Mouse (Mus musculus) CH12.LX (cell line): ENCODE data around the gene Med8. TPM values are rescaled to one million over a fixed set of nuclear protein-coding genes. Genes with fewer than 3 reads are reported as not detected.

Experiments used
- DNase-seq: peaks from one replicate; pipeline ENCODE4 v3.0.0-alpha.2; 2013; ENCODE audit errors: extremely low read depth
- H3K27ac ChIP-seq: 2 replicates; pipeline ENCODE4 v1.5.1; 2012; ENCODE audit warnings: low read depth, mild to moderate bottlenecking, control low read depth, moderate library complexity; ENCODE audit not compliant: insufficient read depth
- H3K27me3 ChIP-seq: replicated peaks from 2 replicates; pipeline ENCODE3; 2012; ENCODE audit warnings: inconsistent platforms
- H3K36me3 ChIP-seq, 2 experiments: replicated peaks in 1 of 2; 2 replicates each; pipeline versions ENCODE3 to v1.6.1; 2012; ENCODE audit warnings: inconsistent platforms in 1 of 2, low read length in 1 of 2, mild to moderate bottlenecking in 1 of 2, mixed read lengths in 1 of 2, moderate library complexity in 1 of 2; ENCODE audit not compliant: control insufficient read depth in 1 of 2, insufficient read depth in 1 of 2
- H3K4me1 ChIP-seq, 2 experiments: 2 replicates each; pipeline ENCODE4 v1.6.1; 2012; ENCODE audit warnings: inconsistent platforms in 1 of 2, moderate library complexity in 1 of 2; ENCODE audit not compliant: insufficient read depth in 2 of 2, control insufficient read depth in 1 of 2
- H3K4me2 ChIP-seq: 2 replicates; pipeline ENCODE4 v1.6.1; 2012; ENCODE audit warnings: low read depth, mild to moderate bottlenecking, control low read depth; ENCODE audit not compliant: poor library complexity, insufficient read depth, severe bottlenecking
- H3K4me3 ChIP-seq, 3 experiments: fragments of 150-350 bp in 1 of 3; sonication (generic) in 1 of 3; replicated peaks in 1 of 3; 2 replicates each; pipeline versions ENCODE3 to v1.5.1; 2011 to 2012; ENCODE audit warnings: low read depth in 2 of 3, low read length in 2 of 3, mild to moderate bottlenecking in 2 of 3, moderate library complexity in 2 of 3, control low read depth in 1 of 3, improper control_type of control experiment in 1 of 3, inconsistent platforms in 1 of 3, mixed read lengths in 1 of 3; ENCODE audit not compliant: poor library complexity in 1 of 3
- H3K79me2 ChIP-seq: replicated peaks from 2 replicates; pipeline ENCODE4 v1.6.1; 2012; ENCODE audit warnings: mild to moderate bottlenecking, moderate library complexity; ENCODE audit not compliant: control insufficient read depth, poor library complexity, insufficient read depth, severe bottlenecking; ENCODE audit errors: extremely low read depth
- H3K9ac ChIP-seq: 2 replicates; pipeline ENCODE4 v1.6.1; 2012; ENCODE audit warnings: low read depth, mild to moderate bottlenecking, control low read depth, moderate library complexity; ENCODE audit not compliant: insufficient read depth
- H3K9me3 ChIP-seq: replicated peaks from 2 replicates; pipeline ENCODE3; 2012; ENCODE audit warnings: low read length, inconsistent platforms, mixed read lengths
- BHLHE40 ChIP-seq: IDR thresholded peaks from 2 replicates; pipeline ENCODE4 v1.6.1; 2011; ENCODE audit warnings: mild to moderate bottlenecking, low read depth, low read length, improper control_type of control experiment
- CHD1 ChIP-seq: IDR thresholded peaks from 2 replicates; pipeline ENCODE4 v1.6.1; 2012; ENCODE audit warnings: low read depth, low read length, improper control_type of control experiment, inconsistent platforms
- E2F4 ChIP-seq: IDR thresholded peaks from 2 replicates; pipeline ENCODE4 v1.6.1; 2011; ENCODE audit warnings: low read depth, low read length, improper control_type of control experiment; ENCODE audit not compliant: insufficient replicate concordance
- ELF1 ChIP-seq: IDR thresholded peaks from 2 replicates; pipeline ENCODE4 v1.6.1; 2014; ENCODE audit warnings: low read depth, mild to moderate bottlenecking, inconsistent platforms, low read length, improper control_type of control experiment
- JUN ChIP-seq: IDR thresholded peaks from 2 replicates; pipeline ENCODE4 v1.6.1; 2011; ENCODE audit warnings: low read depth, mild to moderate bottlenecking, low read length, improper control_type of control experiment, moderate library complexity; ENCODE audit not compliant: insufficient read depth
- MAZ ChIP-seq: IDR thresholded peaks from 2 replicates; pipeline ENCODE4 v1.6.1; 2012; ENCODE audit warnings: low read depth, mild to moderate bottlenecking, inconsistent platforms, low read length, improper control_type of control experiment, moderate library complexity
- MXI1 ChIP-seq: IDR thresholded peaks from 2 replicates; pipeline ENCODE4 v1.6.1; 2011; ENCODE audit warnings: mild to moderate bottlenecking, low read depth, low read length, improper control_type of control experiment
- MYC ChIP-seq: IDR thresholded peaks from 2 replicates; pipeline ENCODE4 v1.6.1; 2011; ENCODE audit warnings: low read depth, mild to moderate bottlenecking, improper control_type of control experiment, low read length
- NRF1 ChIP-seq: IDR thresholded peaks from 2 replicates; pipeline ENCODE4 v1.6.1; 2014; ENCODE audit warnings: low read depth, mild to moderate bottlenecking, inconsistent platforms, low read length, improper control_type of control experiment, moderate library complexity
- PAX5 ChIP-seq: IDR thresholded peaks from 2 replicates; pipeline ENCODE4 v1.6.1; 2012; ENCODE audit warnings: low read length, inconsistent platforms, mixed read lengths
- POLR2AphosphoS2 ChIP-seq: IDR thresholded peaks from 2 replicates; pipeline ENCODE4 v1.6.1; 2011; ENCODE audit warnings: low read depth, low read length, improper control_type of control experiment
- RAD21 ChIP-seq: IDR thresholded peaks from 2 replicates; pipeline ENCODE4 v1.6.1; 2011; ENCODE audit warnings: low read depth, mild to moderate bottlenecking, low read length, improper control_type of control experiment, moderate library complexity
- RCOR1 ChIP-seq: conservative IDR thresholded peaks from 2 replicates; pipeline ENCODE4 v1.6.1; 2012; ENCODE audit warnings: low read depth, mild to moderate bottlenecking, inconsistent platforms, low read length, improper control_type of control experiment
- SIN3A ChIP-seq: IDR thresholded peaks from 2 replicates; pipeline ENCODE4 v1.6.1; 2012; ENCODE audit warnings: low read length, improper control_type of control experiment, inconsistent platforms
- TCF12 ChIP-seq: IDR thresholded peaks from 2 replicates; pipeline ENCODE4 v1.6.1; 2014; ENCODE audit warnings: low read depth, mild to moderate bottlenecking, inconsistent platforms, low read length, improper control_type of control experiment
- USF1 ChIP-seq: IDR thresholded peaks from 2 replicates; pipeline ENCODE4 v1.6.1; 2014; ENCODE audit warnings: low read depth, mild to moderate bottlenecking, inconsistent platforms, low read length, improper control_type of control experiment
- ZC3H11A ChIP-seq: IDR thresholded peaks from 2 replicates; pipeline ENCODE4 v1.6.1; 2012; ENCODE audit warnings: low read depth, mild to moderate bottlenecking, inconsistent platforms, low read length, improper control_type of control experiment
- ZMIZ1 ChIP-seq: IDR thresholded peaks from 2 replicates; pipeline ENCODE4 v1.6.1; 2012; ENCODE audit warnings: low read depth, mild to moderate bottlenecking, inconsistent platforms, low read length, improper control_type of control experiment
- dilution Hi-C: fragments of 300-500 bp; cut with MboI; formaldehyde crosslinking; loops from 2 replicates; pipeline ENCODE4 v1.14.3; 2020; ENCODE audit warnings: low sequenced_read_pairs; ENCODE audit not compliant: extremely low pct_unique_long_range_greater_than_20kb, extremely low pct_ligation_motif_present
- in situ Hi-C: fragments of 300-500 bp; cut with MboI; formaldehyde crosslinking; loops from 3 replicates; pipeline ENCODE4 v1.14.3; 2019; ENCODE audit warnings: low sequenced_read_pairs, low pct_ligation_motif_present, low pct_unique_long_range_greater_than_20kb, mixed read lengths
- polyA plus RNA-seq: library from polyadenylated mRNA; unstranded; fragments of >175 nt; gene quantifications from 2 replicates; pipeline ENCODE4 v1.2.1, GENCODE M21; 2012; ENCODE audit warnings: low read depth; ENCODE audit not compliant: insufficient read length
- total RNA-seq, 2 experiments: library from RNA; depleted of rRNA; stranded (reverse); fragments of 300-350 nt in 1 of 2; fragments of >200 nt in 1 of 2; gene quantifications; 2 replicates each; pipeline ENCODE4 v1.2.3; 2012 to 2014

Gene Med8
- total and polyA plus RNA-seq, 3 experiments: 102 to 152 (median 109) TPM

GRCm38 (mm10) chr4:118365991-118366390 is 43.1 kb upstream of the Med8 start:
- Histone ChIP-seq H3K9me3 (no peaks in the 10 kb centered on the region), H3K4me3 (no peak overlapping the region), H3K4me2 (no peak overlapping the region), H3K36me3 (peaks cover 75 to 96% of the 10 kb centered on the region in 2 experiments), H3K79me2 (no peaks in the 10 kb centered on the region), H3K27ac (no peak overlapping the region), H3K9ac (no peak overlapping the region), H3K27me3 (no peaks in the 10 kb centered on the region), H3K4me1 (peaks cover 0 to under 1% of the 10 kb centered on the region in 2 experiments; a peak in 1 of 4 replicates)
- TF ChIP-seq TCF12: no peak
- TF ChIP-seq BHLHE40: no peak
- no peak for TF ChIP-seq CHD1
- TF ChIP-seq ZMIZ1: no peak
- TF ChIP-seq USF1: no peak
- no peak for TF ChIP-seq SIN3A
- TF ChIP-seq ZC3H11A: no peak
- no peak for TF ChIP-seq MYC
- no peak for TF ChIP-seq RAD21
- no peak for TF ChIP-seq E2F4
- no peak for TF ChIP-seq ELF1
- TF ChIP-seq MAZ: no peak
- DNase-seq: no peak
- dilution Hi-C loops: no loop called here
- in situ Hi-C loops: no loop called here

- Histone ChIP-seq H3K27ac (no peak overlapping the region), H3K4me2 (no peak overlapping the region), H3K9me3 (no peaks in the 10 kb centered on the region), H3K79me2 (no peaks in the 10 kb centered on the region), H3K36me3 (peaks cover 82 to 97% of the 10 kb centered on the region in 2 experiments), H3K9ac (no peak overlapping the region), H3K27me3 (no peaks in the 10 kb centered on the region), H3K4me3 (no peak overlapping the region), H3K4me1 (no peaks in the 10 kb centered on the region)
- TF ChIP-seq POLR2AphosphoS2 (no peak), E2F4 (no peak), RCOR1 (no peak), JUN (no peak), PAX5 (no peak), MXI1 (no peak), NRF1 (no peak), MAZ (no peak)
- dilution Hi-C loops (no loop called here), in situ Hi-C loops (no loop called here)
- DNase-seq: no peak
Observed at GRCm38 (mm10) chr4:118367551-118367950, 41.6 kb upstream of the Med8 start.
